Mouse (Mus musculus): ENCODE measurements around the gene Uck1. TPM values are rescaled to one million over a fixed set of nuclear protein-coding genes. Genes with fewer than 3 reads are reported as not detected.

The Uck1 gene
- polyA plus RNA-seq, 1 experiment from 2014 or later = 89.6 TPM

DNA sequence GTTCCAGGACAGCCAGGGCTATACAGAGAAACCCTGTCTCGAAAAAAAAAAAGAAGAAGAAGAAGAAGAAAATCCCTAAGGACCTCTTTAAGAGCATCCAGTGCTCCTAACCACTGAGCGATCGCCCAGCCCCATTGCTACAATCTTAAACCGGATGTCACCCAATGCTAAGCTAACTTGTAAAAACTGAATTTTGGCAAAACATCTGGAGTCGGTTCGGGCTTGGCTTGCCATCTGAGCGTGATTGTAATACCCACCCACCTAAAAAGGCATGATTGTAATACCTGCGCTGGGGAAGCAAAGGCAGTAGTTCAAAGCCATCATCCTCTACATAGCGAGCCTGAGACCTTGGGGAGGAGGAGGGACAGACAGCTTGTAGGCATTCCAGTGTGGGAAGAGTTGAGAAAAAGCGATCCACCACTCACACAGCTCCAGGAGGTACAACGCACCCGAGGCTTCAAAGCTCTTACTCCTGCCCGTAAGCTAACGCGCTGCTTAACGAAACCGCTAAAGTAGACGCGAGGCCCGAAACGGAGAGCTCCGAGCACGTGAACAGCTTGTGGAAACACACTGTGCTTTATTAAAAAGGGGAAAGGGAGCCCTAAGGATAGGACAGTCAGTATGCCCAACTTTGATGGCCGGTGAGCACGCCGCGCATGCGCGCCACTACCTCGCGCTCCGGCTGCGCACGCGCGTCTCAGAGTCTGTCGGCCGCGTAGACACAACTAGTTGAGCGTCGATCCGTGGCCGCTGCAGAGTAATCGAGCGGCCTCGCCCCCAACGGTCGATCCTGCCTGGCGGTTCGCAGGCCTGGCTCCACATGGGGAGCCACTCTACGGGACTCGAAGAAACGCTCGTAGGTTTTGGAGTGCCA, 23.8 kb downstream of the Uck1 start, which contains the start of gene Pomt1:
Gene Pomt1 (plus strand): TSS at position 705 of the 874 bp plus-strand sequence.
- ATAC-seq (ENCODE audit: low FRiP score, low TSS enrichment) = peak; percentile 90
- H3K4me3 ChIP-seq (replicated peaks; ENCODE audit: low read depth, low read length) = peak within 1 kb of the TSS; percentile 67
- peak; percentile 99 for DNase-seq
- peaks cover 11% of the 10 kb centered on the region for H3K4me1 ChIP-seq (ENCODE audit: control insufficient read depth, insufficient read depth, low read length)
- peaks cover 48% of the 10 kb centered on the region for H3K36me3 ChIP-seq (ENCODE audit: control insufficient read depth, insufficient read depth, low read length)
- peak within 1 kb of the TSS; percentile 93 for H3K4me2 ChIP-seq (ENCODE audit: low read length)
- peak within 1 kb of the TSS; percentile 68 for H3K9ac ChIP-seq (replicated peaks; ENCODE audit: low read length)
- no peaks in the 10 kb centered on the region for H3K27me3 ChIP-seq (ENCODE audit: control insufficient read depth, insufficient read depth, low read length)
- under 1% methylated on average over 54 of the region's 54 CpGs for WGBS
- H3K9me3 ChIP-seq (ENCODE audit: control insufficient read depth, low read length) = no peaks in the 10 kb centered on the region
- H3K27ac ChIP-seq (replicated peaks; ENCODE audit: low read depth, low read length) = peak within 1 kb of the TSS; percentile 82

GRCm38 (mm10) chr2:32235433-32235832, 24.5 kb downstream of the Uck1 start:
- H3K36me3 ChIP-seq (ENCODE audit: control insufficient read depth, insufficient read depth, low read length) = peaks cover 55% of the 10 kb centered on the region
- DNase-seq (no peak), ATAC-seq (ENCODE audit: low FRiP score, low TSS enrichment) (no peak)
- peak overlapping the region; percentile 67 for H3K4me3 ChIP-seq (replicated peaks; ENCODE audit: low read depth, low read length)
- H3K27ac ChIP-seq (replicated peaks; ENCODE audit: low read depth, low read length) = 0 out of 2 replicates have a peak overlapping the region, but pooled peaks have one; percentile 82
- WGBS = 39% methylated on average over 7 of the region's 7 CpGs
- H3K4me1 ChIP-seq (ENCODE audit: control insufficient read depth, insufficient read depth, low read length) = peaks cover 11% of the 10 kb centered on the region
- peak overlapping the region; percentile 93 for H3K4me2 ChIP-seq (ENCODE audit: low read length)
- no peaks in the 10 kb centered on the region for H3K9me3 ChIP-seq (ENCODE audit: control insufficient read depth, low read length)
- no peaks in the 10 kb centered on the region for H3K27me3 ChIP-seq (ENCODE audit: control insufficient read depth, insufficient read depth, low read length)
- H3K9ac ChIP-seq (replicated peaks; ENCODE audit: low read length) = peak overlapping the region; percentile 68; the same call in 1 of the 2 replicates

DNA sequence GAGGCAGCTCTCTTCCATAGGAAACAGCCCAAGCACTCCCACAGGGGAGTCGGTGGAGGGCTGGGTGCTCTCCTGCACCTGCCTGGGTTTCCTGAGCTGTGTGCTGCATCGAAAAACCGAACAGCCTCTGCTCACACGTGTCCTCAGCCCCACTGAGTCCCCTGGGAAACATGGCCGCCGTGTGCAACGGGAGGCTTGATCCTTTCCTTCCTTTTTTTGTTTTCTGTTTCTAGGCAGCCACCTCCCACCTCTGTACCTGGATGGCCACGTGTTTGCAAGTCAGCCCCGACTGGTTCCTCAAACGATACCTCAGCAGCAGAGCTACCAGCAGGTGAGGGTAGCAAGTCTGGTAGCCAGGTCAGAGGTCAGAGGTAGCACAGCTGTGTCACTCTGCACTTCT, 37.9 kb downstream of the Uck1 start:
- H3K9me3 ChIP-seq (ENCODE audit: control insufficient read depth, low read length) = no peaks in the 10 kb centered on the region
- H3K4me1 ChIP-seq (ENCODE audit: control insufficient read depth, insufficient read depth, low read length) = no peaks in the 10 kb centered on the region
- H3K9ac ChIP-seq (replicated peaks; ENCODE audit: low read length) = no peak overlapping the region
- H3K27me3 ChIP-seq (ENCODE audit: control insufficient read depth, insufficient read depth, low read length) = no peaks in the 10 kb centered on the region
- H3K27ac ChIP-seq (replicated peaks; ENCODE audit: low read depth, low read length) = no peak overlapping the region
- H3K36me3 ChIP-seq (ENCODE audit: control insufficient read depth, insufficient read depth, low read length) = peaks cover 100% of the 10 kb centered on the region
- DNase-seq (no peak), ATAC-seq (ENCODE audit: low FRiP score, low TSS enrichment) (no peak)
- WGBS = 93% methylated on average over 10 of the region's 10 CpGs
- no peak overlapping the region for H3K4me3 ChIP-seq (replicated peaks; ENCODE audit: low read depth, low read length)
- H3K4me2 ChIP-seq (ENCODE audit: low read length) = no peak overlapping the region

DNA sequence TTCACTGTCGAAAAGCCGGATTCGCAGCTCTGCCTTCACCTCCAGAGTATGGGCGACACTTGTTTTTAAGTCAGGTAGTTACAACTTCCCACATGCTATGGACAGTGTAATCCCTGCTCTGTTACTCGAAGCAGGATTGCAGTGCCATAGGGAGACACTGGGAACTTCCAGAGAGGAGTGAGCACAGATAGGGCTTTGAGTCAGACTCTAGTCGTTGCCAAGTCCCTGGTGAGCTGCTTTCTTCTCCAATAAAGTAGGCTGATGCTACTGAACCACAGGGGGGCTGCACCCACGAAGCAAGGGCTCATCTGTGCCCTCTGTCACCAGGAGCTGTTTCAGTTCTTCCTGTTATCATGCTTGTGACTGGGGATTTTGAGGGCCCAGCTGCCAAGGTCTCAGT, 38.4 kb downstream of the Uck1 start:
- no peak overlapping the region for H3K9ac ChIP-seq (replicated peaks; ENCODE audit: low read length)
- no peak overlapping the region for H3K4me2 ChIP-seq (ENCODE audit: low read length)
- no peak overlapping the region for H3K27ac ChIP-seq (replicated peaks; ENCODE audit: low read depth, low read length)
- ATAC-seq (ENCODE audit: low FRiP score, low TSS enrichment) (no peak), DNase-seq (no peak)
- no peaks in the 10 kb centered on the region for H3K4me1 ChIP-seq (ENCODE audit: control insufficient read depth, insufficient read depth, low read length)
- H3K27me3 ChIP-seq (ENCODE audit: control insufficient read depth, insufficient read depth, low read length) = no peaks in the 10 kb centered on the region
- 91% methylated on average over 7 of the region's 7 CpGs for WGBS
- peaks cover 100% of the 10 kb centered on the region for H3K36me3 ChIP-seq (ENCODE audit: control insufficient read depth, insufficient read depth, low read length)
- no peaks in the 10 kb centered on the region for H3K9me3 ChIP-seq (ENCODE audit: control insufficient read depth, low read length)
- no peak overlapping the region for H3K4me3 ChIP-seq (replicated peaks; ENCODE audit: low read depth, low read length)

DNA sequence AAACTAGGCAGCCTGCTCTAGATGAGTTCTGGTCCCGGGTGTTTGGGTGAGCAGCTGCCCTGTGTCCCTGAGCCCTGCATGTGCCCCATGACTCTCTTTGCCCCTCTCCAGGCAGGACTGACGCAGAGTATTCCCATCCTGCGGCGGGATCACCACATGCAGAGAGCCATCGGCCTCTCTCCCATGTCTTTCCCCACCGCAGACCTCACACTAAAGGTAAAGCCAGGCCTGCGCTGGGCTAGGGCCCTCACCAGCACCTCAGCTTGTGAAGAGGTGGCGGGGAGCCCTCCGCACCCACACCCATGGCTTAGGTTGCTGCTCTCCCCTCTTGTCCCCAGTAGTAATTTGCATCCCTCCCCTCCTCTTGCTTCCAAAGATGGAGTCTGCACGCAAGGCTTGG, 39.0 kb downstream of the Uck1 start:
- H3K27ac ChIP-seq (replicated peaks; ENCODE audit: low read depth, low read length) = no peak overlapping the region
- H3K4me3 ChIP-seq (replicated peaks; ENCODE audit: low read depth, low read length) = no peak overlapping the region
- no peaks in the 10 kb centered on the region for H3K9me3 ChIP-seq (ENCODE audit: control insufficient read depth, low read length)
- no peaks in the 10 kb centered on the region for H3K27me3 ChIP-seq (ENCODE audit: control insufficient read depth, insufficient read depth, low read length)
- H3K4me1 ChIP-seq (ENCODE audit: control insufficient read depth, insufficient read depth, low read length) = no peaks in the 10 kb centered on the region
- H3K4me2 ChIP-seq (ENCODE audit: low read length) = no peak overlapping the region
- H3K9ac ChIP-seq (replicated peaks; ENCODE audit: low read length) = no peak overlapping the region
- peaks cover 100% of the 10 kb centered on the region for H3K36me3 ChIP-seq (ENCODE audit: control insufficient read depth, insufficient read depth, low read length)
- 94% methylated on average over 10 of the region's 10 CpGs for WGBS
- DNase-seq (no peak), ATAC-seq (ENCODE audit: low FRiP score, low TSS enrichment) (no peak)

DNA sequence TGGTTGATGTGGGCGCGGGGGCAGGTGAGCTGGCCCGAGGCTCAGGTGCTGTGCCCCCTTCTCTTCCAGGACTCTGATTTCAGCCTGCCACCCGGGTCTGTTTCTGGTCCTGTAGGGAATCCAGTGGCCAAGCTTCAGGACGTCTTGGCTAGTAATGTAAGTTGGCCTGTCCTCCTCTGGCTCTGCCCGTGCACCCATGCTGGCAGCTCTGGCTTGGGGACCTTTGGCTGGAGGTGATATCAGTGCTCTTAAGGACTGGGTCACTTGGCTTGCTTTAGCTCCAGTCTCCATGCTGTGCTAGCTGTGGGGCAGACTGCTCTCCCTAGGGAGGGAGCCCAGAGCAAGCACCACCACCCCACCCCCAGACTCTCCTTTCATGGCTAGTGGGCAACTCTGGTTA, 39.9 kb downstream of the Uck1 start:
- H3K9ac ChIP-seq (replicated peaks; ENCODE audit: low read length) = no peak overlapping the region
- ATAC-seq (ENCODE audit: low FRiP score, low TSS enrichment) (no peak), DNase-seq (no peak)
- H3K4me3 ChIP-seq (replicated peaks; ENCODE audit: low read depth, low read length) = no peak overlapping the region
- H3K36me3 ChIP-seq (ENCODE audit: control insufficient read depth, insufficient read depth, low read length) = peaks cover 100% of the 10 kb centered on the region
- no peak overlapping the region for H3K4me2 ChIP-seq (ENCODE audit: low read length)
- no peak overlapping the region for H3K27ac ChIP-seq (replicated peaks; ENCODE audit: low read depth, low read length)
- no peaks in the 10 kb centered on the region for H3K27me3 ChIP-seq (ENCODE audit: control insufficient read depth, insufficient read depth, low read length)
- H3K9me3 ChIP-seq (ENCODE audit: control insufficient read depth, low read length) = no peaks in the 10 kb centered on the region
- 95% methylated on average over 6 of the region's 6 CpGs for WGBS
- H3K4me1 ChIP-seq (ENCODE audit: control insufficient read depth, insufficient read depth, low read length) = no peaks in the 10 kb centered on the region

DNA sequence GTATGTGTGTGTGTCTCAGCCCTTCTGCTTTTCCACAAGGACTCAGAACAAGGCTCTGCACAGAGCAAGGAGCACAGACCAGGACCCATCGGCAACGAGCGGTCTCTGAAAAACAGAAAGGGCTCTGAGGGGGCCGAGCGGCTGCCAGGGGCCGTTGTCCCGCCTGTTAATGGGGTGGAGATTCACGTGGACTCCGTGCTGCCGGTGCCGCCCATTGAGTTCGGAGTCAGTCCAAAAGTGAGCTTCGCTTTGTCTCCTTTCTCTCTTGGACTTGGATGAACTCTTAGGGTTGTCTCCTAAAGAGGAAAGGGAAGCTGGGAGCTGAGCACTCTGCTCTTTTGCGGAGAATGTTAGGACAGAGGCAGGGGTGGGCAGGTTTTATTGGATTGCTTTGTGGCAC, 40.5 kb downstream of the Uck1 start:
- ATAC-seq (ENCODE audit: low FRiP score, low TSS enrichment) = no peak

GRCm38 (mm10) chr2:32218541-32219334, 41.2 kb downstream of the Uck1 start:
- no peak overlapping the region for H3K4me2 ChIP-seq (ENCODE audit: low read length)
- no peak overlapping the region for H3K9ac ChIP-seq (replicated peaks; ENCODE audit: low read length)
- DNase-seq = no peak
- H3K27ac ChIP-seq (replicated peaks; ENCODE audit: low read depth, low read length) = no peak overlapping the region
- H3K36me3 ChIP-seq (ENCODE audit: control insufficient read depth, insufficient read depth, low read length) = peaks cover 100% of the 10 kb centered on the region
- no peaks in the 10 kb centered on the region for H3K4me1 ChIP-seq (ENCODE audit: control insufficient read depth, insufficient read depth, low read length)
- ATAC-seq (ENCODE audit: low FRiP score, low TSS enrichment) = no peak
- WGBS = 90% methylated on average over 11 of the region's 11 CpGs
- H3K9me3 ChIP-seq (ENCODE audit: control insufficient read depth, low read length) = no peaks in the 10 kb centered on the region
- H3K4me3 ChIP-seq (replicated peaks; ENCODE audit: low read depth, low read length) = no peak overlapping the region
- H3K27me3 ChIP-seq (ENCODE audit: control insufficient read depth, insufficient read depth, low read length) = no peaks in the 10 kb centered on the region

More for the DNA sequence above, 40.5 kb downstream of the Uck1 start:
- H3K4me2 ChIP-seq (ENCODE audit: low read length) = no peak overlapping the region
- H3K27ac ChIP-seq (replicated peaks; ENCODE audit: low read depth, low read length) = no peak overlapping the region
- WGBS = 94% methylated on average over 14 of the region's 14 CpGs
- no peak for DNase-seq
- H3K4me1 ChIP-seq (ENCODE audit: control insufficient read depth, insufficient read depth, low read length) = no peaks in the 10 kb centered on the region
- no peak overlapping the region for H3K4me3 ChIP-seq (replicated peaks; ENCODE audit: low read depth, low read length)
- peaks cover 100% of the 10 kb centered on the region for H3K36me3 ChIP-seq (ENCODE audit: control insufficient read depth, insufficient read depth, low read length)
- no peaks in the 10 kb centered on the region for H3K9me3 ChIP-seq (ENCODE audit: control insufficient read depth, low read length)
- no peak overlapping the region for H3K9ac ChIP-seq (replicated peaks; ENCODE audit: low read length)
- no peaks in the 10 kb centered on the region for H3K27me3 ChIP-seq (ENCODE audit: control insufficient read depth, insufficient read depth, low read length)
